Mouse (Mus musculus) C2C12 (cell line): ENCODE results near the gene Hspa1a. TPM values are rescaled to one million over a fixed set of nuclear protein-coding genes. Genes with fewer than 3 reads are reported as not detected.

Source experiments
- H3K27me3 ChIP-seq: one replicate; pipeline ENCODE4 v1.6.1; 2011; ENCODE audit not compliant: control insufficient read depth, insufficient read depth, insufficient read length
- H3K36me3 ChIP-seq: one replicate; pipeline ENCODE4 v1.6.1; 2011; ENCODE audit not compliant: control insufficient read depth, insufficient read depth
- H3K4me3 ChIP-seq: one replicate; pipeline ENCODE4 v1.5.1; 2011; ENCODE audit warnings: mild to moderate bottlenecking, control low read depth; ENCODE audit not compliant: poor library complexity, insufficient read depth, severe bottlenecking
- H3K79me2 ChIP-seq: one replicate; pipeline ENCODE4 v1.6.1; 2011; ENCODE audit not compliant: control insufficient read depth, insufficient read depth
- H3K79me3 ChIP-seq: one replicate; pipeline ENCODE4 v1.6.1; 2011; ENCODE audit warnings: low read depth, control low read depth
- H3ac ChIP-seq: one replicate; pipeline ENCODE3; 2011; ENCODE audit warnings: low read depth; ENCODE audit not compliant: control insufficient read depth, insufficient read length
- CEBPB ChIP-seq: IDR thresholded peaks from one replicate; pipeline ENCODE4 v1.6.1; 2011; ENCODE audit warnings: low read depth, mild to moderate bottlenecking, control low read depth, moderate library complexity
- CTCF ChIP-seq: IDR thresholded peaks from one replicate; pipeline ENCODE4 v1.5.1; 2011; ENCODE audit not compliant: control insufficient read depth, insufficient read depth, insufficient read length
- FOSL1 ChIP-seq: IDR thresholded peaks from one replicate; pipeline ENCODE4 v1.8.0; 2011; ENCODE audit warnings: mild to moderate bottlenecking, low read length; ENCODE audit not compliant: poor library complexity, insufficient read depth, severe bottlenecking
- MAX ChIP-seq: IDR thresholded peaks from one replicate; pipeline ENCODE4 v1.6.1; 2011; ENCODE audit warnings: mild to moderate bottlenecking, control low read depth
- MYOD1 ChIP-seq: IDR thresholded peaks from one replicate; pipeline ENCODE4 v1.6.1; 2011; ENCODE audit warnings: low read depth; ENCODE audit not compliant: control insufficient read depth, insufficient read length
- MYOG ChIP-seq: IDR thresholded peaks from one replicate; pipeline ENCODE4 v1.6.1; 2011; ENCODE audit not compliant: control insufficient read depth, insufficient read length; ENCODE audit errors: extremely low read depth
- USF1 ChIP-seq: IDR thresholded peaks from one replicate; pipeline ENCODE4 v1.6.1; 2011; ENCODE audit warnings: low read depth, mild to moderate bottlenecking, control low read depth, moderate library complexity
- polyA plus RNA-seq: library from polyadenylated mRNA; unstranded; fragments of >200 nt; fragmentation: generic; extraction: Trizol; gene quantifications from one replicate; pipeline ENCODE4 v1.2.1, GENCODE M21; 2012; ENCODE audit warnings: missing spikeins

Gene Hspa1a
- polyA plus RNA-seq, 1 experiment = 1.8 TPM

GRCm38 (mm10) chr17:34944362-34944761 lies 27.6 kb downstream of the Hspa1a start:
- Histone ChIP-seq H3K79me3 (no peaks in the 10 kb centered on the region), H3K4me3 (no peak overlapping the region), H3ac (no peak overlapping the region), H3K27me3 (no peaks in the 10 kb centered on the region), H3K79me2 (no peaks in the 10 kb centered on the region), H3K36me3 (peaks cover 2% of the 10 kb centered on the region)
- TF ChIP-seq USF1 (no peak), MYOD1 (no peak), FOSL1 (no peak), CEBPB (no peak), MAX (no peak), MYOG (no peak), CTCF (no peak)

DNA sequence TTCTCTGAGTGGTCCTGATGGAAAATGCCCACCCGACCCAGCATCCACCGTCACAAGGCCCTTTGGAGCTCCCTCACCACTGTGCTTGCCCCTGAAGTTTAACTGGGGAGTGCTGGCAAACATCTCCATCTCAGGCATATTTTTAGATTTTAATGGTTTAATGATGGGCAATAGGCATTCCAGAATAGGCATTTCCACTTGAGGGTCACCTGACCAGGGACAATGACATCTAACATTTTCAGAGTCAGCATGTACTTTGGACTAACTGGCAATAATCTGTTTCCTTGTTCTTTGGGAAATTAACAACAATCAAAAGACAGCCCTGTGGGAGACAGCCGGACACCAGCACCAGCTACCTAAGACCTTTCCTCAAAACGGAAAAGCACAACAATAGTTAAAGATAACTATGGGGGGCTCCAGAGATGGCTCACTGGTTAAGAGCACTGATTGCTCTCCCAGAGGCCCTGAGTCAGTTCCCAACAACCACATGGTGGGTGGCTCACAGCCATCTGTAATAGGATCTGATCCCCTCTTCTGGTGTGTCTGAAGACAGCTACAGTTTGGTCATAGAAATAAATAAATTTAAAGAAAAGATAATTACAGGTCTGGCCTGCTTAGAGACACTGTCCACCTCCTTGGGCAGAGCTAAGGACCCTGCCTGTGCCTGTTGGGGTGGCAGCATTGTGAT lies 28.7 kb downstream of the Hspa1a start:
- no peaks in the 10 kb centered on the region for H3K27me3 ChIP-seq
- TF ChIP-seq USF1 (peak; percentile 45), CTCF (no peak)

GRCm38 (mm10) chr17:34941344-34942041 lies 30.5 kb downstream of the Hspa1a start:
- H3K79me2 ChIP-seq = no peaks in the 10 kb centered on the region
- H3K4me3 ChIP-seq = no peak overlapping the region
- no peak for TF ChIP-seq FOSL1
- TF ChIP-seq USF1 = no peak
- TF ChIP-seq CTCF = no peak
- no peak for TF ChIP-seq MYOD1
- TF ChIP-seq CEBPB = no peak
- no peak for TF ChIP-seq MAX
- no peak for TF ChIP-seq MYOG

More for the DNA sequence above, 28.7 kb downstream of the Hspa1a start:
- H3K4me3 ChIP-seq = no peak overlapping the region
- H3ac ChIP-seq = peak overlapping the region; percentile 22
- no peaks in the 10 kb centered on the region for H3K79me2 ChIP-seq
- no peaks in the 10 kb centered on the region for H3K79me3 ChIP-seq
- H3K36me3 ChIP-seq = no peaks in the 10 kb centered on the region

GRCm38 (mm10) chr17:34937960-34938505 lies 33.9 kb downstream of the Hspa1a start:
- H3ac ChIP-seq = no peak overlapping the region
- H3K4me3 ChIP-seq = no peak overlapping the region
- no peaks in the 10 kb centered on the region for H3K79me3 ChIP-seq
- TF ChIP-seq MYOD1 (no peak), FOSL1 (no peak), CEBPB (no peak), MYOG (no peak)
- no peaks in the 10 kb centered on the region for H3K27me3 ChIP-seq
- H3K36me3 ChIP-seq = no peaks in the 10 kb centered on the region
- no peaks in the 10 kb centered on the region for H3K79me2 ChIP-seq

More at GRCm38 (mm10) chr17:34941344-34942041, 30.5 kb downstream of the Hspa1a start:
- Histone ChIP-seq H3K36me3 (no peaks in the 10 kb centered on the region), H3K27me3 (no peaks in the 10 kb centered on the region), H3ac (no peak overlapping the region), H3K79me3 (no peaks in the 10 kb centered on the region)

GRCm38 (mm10) chr17:34934830-34935229 lies 37.1 kb downstream of the Hspa1a start:
- H3K36me3 ChIP-seq = no peaks in the 10 kb centered on the region
- no peak overlapping the region for H3ac ChIP-seq
- H3K4me3 ChIP-seq = no peak overlapping the region
- no peaks in the 10 kb centered on the region for H3K27me3 ChIP-seq
- H3K79me2 ChIP-seq = no peaks in the 10 kb centered on the region
- H3K79me3 ChIP-seq = no peaks in the 10 kb centered on the region
- no peak for TF ChIP-seq MYOD1
- TF ChIP-seq CEBPB = no peak
- TF ChIP-seq FOSL1 = no peak
- TF ChIP-seq MYOG = no peak
- TF ChIP-seq CTCF = no peak
- no peak for TF ChIP-seq MAX
- TF ChIP-seq USF1 = no peak
